ENCODE assay signal across 16 mouse cellular contexts in the genomic region with DNA sequence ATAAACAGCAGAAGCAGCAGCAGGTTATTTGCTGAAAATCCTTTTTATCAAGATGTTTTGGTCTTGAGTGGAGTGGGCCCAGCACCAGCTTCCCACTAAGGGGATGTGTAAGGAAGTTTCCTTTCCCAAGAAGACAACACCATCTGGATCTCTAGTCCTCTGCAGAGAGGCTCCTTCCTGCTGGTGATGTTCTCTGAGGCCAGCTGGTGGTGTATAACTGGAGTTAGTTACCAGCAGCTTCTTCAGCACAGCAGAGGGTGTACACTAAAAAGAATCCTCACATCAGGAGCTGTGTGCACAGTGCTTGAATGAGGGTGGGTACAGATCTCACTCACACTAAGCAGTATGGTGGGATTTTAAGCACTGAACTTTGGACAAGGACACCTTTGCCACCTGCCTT.
DNase-seq lines count a peak whose midpoint lies in the region; ATAC-seq lines count a peak whose summit lies in the region.
"Had no signal": no experiment of that assay in that cellular context is flagged by ENCODE, and none has a peak within 500 bp of the region (broad histone marks: within the 10 kb centered on the region; RNA-seq: fewer than 3 reads in every experiment).

No protein-coding gene starts in this region.

- H3K27ac ChIP-seq in forebrain, embryonic 15.5 days (replicated peaks), result no peak overlapping the region
- no peak overlapping the region for H3K27ac ChIP-seq in forebrain, embryonic 10.5 days
- H3K27ac ChIP-seq: embryonic facial prominence, embryonic 15.5 days; hindbrain, embryonic 12.5 days; midbrain, embryonic 12.5 days had no signal

- no peaks in the 10 kb centered on the region for H3K9me3 ChIP-seq in forebrain, embryonic 15.5 days
- no peaks in the 10 kb centered on the region for H3K9me3 ChIP-seq in forebrain, embryonic 10.5 days
- H3K9me3 ChIP-seq: embryonic facial prominence, embryonic 15.5 days; hindbrain, embryonic 12.5 days; midbrain, embryonic 12.5 days had no signal

- no peak overlapping the region for H3K4me3 ChIP-seq in forebrain, embryonic 15.5 days
- H3K4me3 ChIP-seq in forebrain, embryonic 10.5 days, result no peak overlapping the region
- H3K4me3 ChIP-seq: embryonic facial prominence, embryonic 15.5 days; hindbrain, embryonic 12.5 days; midbrain, embryonic 12.5 days had no signal

- peaks cover 12% of the 10 kb centered on the region for H3K4me1 ChIP-seq in forebrain, embryonic 15.5 days
- H3K4me1 ChIP-seq in forebrain, embryonic 10.5 days, result peaks cover 12% of the 10 kb centered on the region

- H3K4me2 ChIP-seq in forebrain, embryonic 15.5 days (replicated peaks), result no peak overlapping the region
- H3K4me2 ChIP-seq: embryonic facial prominence, embryonic 15.5 days; hindbrain, embryonic 12.5 days; midbrain, embryonic 12.5 days had no signal

- no peaks in the 10 kb centered on the region for H3K27me3 ChIP-seq in forebrain, embryonic 15.5 days
- no peaks in the 10 kb centered on the region for H3K27me3 ChIP-seq in forebrain, embryonic 10.5 days (ENCODE audit: poor library complexity, severe bottlenecking)
- H3K27me3 ChIP-seq: CH12.LX; midbrain, embryonic 12.5 days had no signal

- H3K9ac ChIP-seq in forebrain, embryonic 15.5 days (replicated peaks), result no peak overlapping the region
- H3K9ac ChIP-seq: embryonic facial prominence, embryonic 15.5 days; hindbrain, embryonic 12.5 days; midbrain, embryonic 12.5 days had no signal

- 0 out of 2 replicates have a peak, but pooled peaks have one; percentile 12 for ATAC-seq in forebrain, embryonic 15.5 days (replicated peaks)

- no peaks in the 10 kb centered on the region for H3K36me3 ChIP-seq in forebrain, embryonic 15.5 days
- H3K36me3 ChIP-seq in forebrain, embryonic 10.5 days (replicated peaks), result no peaks in the 10 kb centered on the region
- H3K36me3 ChIP-seq: embryonic facial prominence, embryonic 15.5 days; hindbrain, embryonic 12.5 days; midbrain, embryonic 12.5 days had no signal

- no peak for DNase-seq in forebrain, embryonic 10.5 days (ENCODE audit: extremely low spot score, low spot score)
- peak; percentile 9 for DNase-seq in kidney, postnatal 14 days
- DNase-seq in kidney, postnatal 25 days, result no peak
- peak; percentile 16 to 32 for DNase-seq in right cerebral cortex, adult 2 months (ENCODE audit: low spot score in 2 of 2)
- DNase-seq in right cerebral cortex, postnatal 36 days (ENCODE audit: low spot score in 2 of 2), result no peak
- DNase-seq in testis, postnatal 14 days (ENCODE audit: low spot score), result no peak
- DNase-seq in cerebellum, adult 9-10 months, result no peak
- DNase-seq: adrenal gland, postnatal 14 days; cerebellum, adult 9-11 months; kidney, adult 9 months; lung, postnatal 36 days had no signal

Comparison
In these comparisons a context has a peak if more than half of its experiments do, and no peak if none do; other contexts are left out.
1. DNase-seq: peak in kidney, postnatal 14 days (single experiment) and right cerebral cortex, adult 2 months (2 of 2); none in forebrain, embryonic 10.5 days (single experiment), kidney, postnatal 25 days (0 of 2), right cerebral cortex, postnatal 36 days (0 of 2), testis, postnatal 14 days (single experiment) and cerebellum, adult 9-10 months (single experiment).